Mouse (Mus musculus) midbrain, postnatal 0 days (tissue): ENCODE measurements around the gene Jph4. TPM values are rescaled to one million over a fixed set of nuclear protein-coding genes. Genes with fewer than 3 reads are reported as not detected.

Experiments
- ATAC-seq: fragments of 200-750 bp; cut with Nextera tagmentation; 2 replicates; pipeline ENCODE4 v1.8.0; 2017; ENCODE audit warnings: moderate number of reproducible peaks, mild to moderate bottlenecking, moderate TSS enrichment, moderate library complexity; ENCODE audit not compliant: low FRiP score
- DNase-seq: peaks from one replicate; pipeline ENCODE4 v3.0.0-alpha.2; 2015; ENCODE audit warnings: low spot score
- H3K27ac ChIP-seq: fragments of 300-500 bp; sonication (generic); 2 replicates; pipeline ENCODE4 v1.5.1; 2014; ENCODE audit warnings: low read depth, mild to moderate bottlenecking, low read length, mixed read lengths
- H3K27me3 ChIP-seq: fragments of 300-500 bp; sonication (generic); 2 replicates; pipeline ENCODE4 v1.6.1; 2014; ENCODE audit warnings: low read length, control low read depth, mixed read lengths; ENCODE audit not compliant: insufficient read depth
- H3K36me3 ChIP-seq: fragments of 300-500 bp; sonication (generic); 2 replicates; pipeline ENCODE4 v1.6.1; 2014; ENCODE audit warnings: low read length, control low read depth, mixed read lengths; ENCODE audit not compliant: insufficient read depth
- H3K4me1 ChIP-seq: fragments of 300-500 bp; sonication (generic); 2 replicates; pipeline ENCODE4 v1.6.1; 2014; ENCODE audit warnings: mild to moderate bottlenecking, control low read depth, antibody characterized with exemption, low read length, mixed read lengths; ENCODE audit not compliant: insufficient read depth
- H3K4me2 ChIP-seq: fragments of 300-500 bp; sonication (generic); 2 replicates; pipeline ENCODE4 v1.6.1; 2014; ENCODE audit warnings: low read depth, mild to moderate bottlenecking, low read length, mixed read lengths; ENCODE audit not compliant: poor library complexity, severe bottlenecking
- H3K4me3 ChIP-seq: fragments of 300-500 bp; sonication (generic); 2 replicates; pipeline ENCODE4 v1.5.1; 2014; ENCODE audit warnings: low read depth, mild to moderate bottlenecking, low read length, moderate library complexity
- H3K9ac ChIP-seq: fragments of 300-500 bp; sonication (generic); replicated peaks from 2 replicates; pipeline ENCODE4 v1.6.1; 2014; ENCODE audit warnings: mild to moderate bottlenecking, low read length, moderate library complexity, mixed read lengths; ENCODE audit not compliant: poor library complexity, severe bottlenecking
- H3K9me3 ChIP-seq: fragments of 300-500 bp; sonication (generic); 2 replicates; pipeline ENCODE4 v1.6.1; 2016; ENCODE audit warnings: low read length, control low read depth
- CTCF ChIP-seq: IDR thresholded peaks from 2 replicates; pipeline ENCODE4 v1.5.1; 2016; ENCODE audit warnings: antibody characterized with exemption, mild to moderate bottlenecking
- WGBS: fragments of 180-500 bp; shearing (Covaris S2); extraction: QIAGEN DNeasy Blood & Tissue Kit; methylation state at CpG from one replicate; pipeline ENCODE4 v1.1.7; 2014; 5-methylcytosine and 5-hydroxymethylcytosine counted together
- polyA plus RNA-seq: library from polyadenylated mRNA; unstranded; fragments of >200 nt; fragmentation: Nextera tagmentation; extraction: Ambion mirVana; gene quantifications from 2 replicates; pipeline ENCODE4 v1.2.1, GENCODE M21; 2015
- total RNA-seq: library from RNA; depleted of rRNA; stranded (reverse); fragments of >200 nt; gene quantifications from 2 replicates; pipeline ENCODE4 v1.2.3, GENCODE M21; 2014

The Jph4 gene
- total and polyA plus RNA-seq, 2 experiments from 2014 or later = 45.1 to 182 TPM

DNA sequence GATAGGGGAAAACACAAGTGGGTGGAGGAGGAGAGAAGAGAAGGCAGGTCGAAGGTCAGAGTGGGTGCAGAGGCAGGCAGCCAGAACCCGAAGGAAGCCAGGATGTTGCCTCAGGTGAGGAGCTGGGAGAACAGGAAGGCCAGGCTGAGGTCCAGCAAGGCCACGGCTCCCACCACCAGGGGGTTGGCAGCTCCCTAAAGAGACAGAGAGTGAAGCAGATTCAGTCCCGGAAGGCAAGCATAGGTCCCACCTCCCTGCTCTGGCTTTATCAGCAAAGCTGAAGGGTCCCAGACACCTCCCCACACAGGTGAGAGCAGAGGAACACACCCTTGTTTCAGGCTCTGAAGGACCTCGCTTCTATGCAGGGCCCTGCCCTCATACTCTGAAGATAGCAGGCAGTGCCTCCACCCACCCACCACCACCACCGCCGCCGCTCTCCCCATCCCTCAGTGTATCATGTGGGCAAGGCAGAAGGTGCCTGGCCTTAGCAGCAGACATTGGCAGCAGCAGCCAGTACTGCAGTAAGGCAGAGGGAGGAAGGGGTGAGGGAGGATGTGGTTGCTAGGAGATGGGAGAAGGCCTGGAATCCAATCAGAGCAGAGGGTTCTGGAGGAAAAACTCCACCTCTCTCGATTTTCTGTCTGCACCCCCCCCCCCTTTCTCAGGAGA lies 8.4 kb downstream of the Jph4 start:
- Histone ChIP-seq H3K36me3 (peaks cover 5% of the 10 kb centered on the region), H3K4me2 (peak overlapping the region; percentile 32), H3K9ac (peak overlapping the region; percentile 39; the same call in 1 of the 2 replicates), H3K27me3 (no peaks in the 10 kb centered on the region), H3K9me3 (no peaks in the 10 kb centered on the region), H3K27ac (peak overlapping the region; percentile 88), H3K4me1 (peaks cover 32% of the 10 kb centered on the region), H3K4me3 (no peak overlapping the region)
- 23% methylated on average over 9 of the region's 9 CpGs for WGBS
- ATAC-seq = peak; percentile 82
- peak; percentile 91 for DNase-seq
- peak; percentile 35; the same call in 1 of the 2 replicates for TF ChIP-seq CTCF

DNA sequence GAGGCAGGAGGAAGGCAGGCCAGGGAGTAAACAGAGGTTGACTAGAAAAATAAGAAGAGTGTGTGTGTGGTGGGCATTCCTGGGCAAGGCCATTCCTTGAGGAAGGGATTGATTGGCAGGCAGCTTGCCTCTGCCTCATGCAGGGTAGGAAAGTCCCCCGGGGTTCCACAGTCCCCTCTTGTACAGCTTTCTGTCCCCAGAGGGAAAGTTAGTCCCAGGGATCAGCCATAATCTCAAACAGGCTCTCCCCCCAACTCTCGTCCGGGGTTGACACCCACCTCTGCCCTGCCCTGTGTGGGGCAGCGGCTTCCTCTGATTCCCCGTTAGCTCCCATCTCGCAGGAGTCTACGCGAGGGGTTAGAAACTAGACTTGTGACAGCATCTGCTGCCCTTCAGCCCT lies 9.7 kb downstream of the Jph4 start:
- WGBS = 59% methylated on average over 8 of the region's 8 CpGs
- DNase-seq (no peak), ATAC-seq (no peak)
- no peaks in the 10 kb centered on the region for H3K27me3 ChIP-seq
- no peak overlapping the region for H3K4me2 ChIP-seq
- peaks cover 24% of the 10 kb centered on the region for H3K4me1 ChIP-seq
- TF ChIP-seq CTCF = no peak
- H3K9ac ChIP-seq = no peak overlapping the region
- peak overlapping the region; percentile 77; the same call in 1 of the 2 replicates for H3K27ac ChIP-seq
- no peaks in the 10 kb centered on the region for H3K9me3 ChIP-seq
- no peaks in the 10 kb centered on the region for H3K36me3 ChIP-seq
- H3K4me3 ChIP-seq = no peak overlapping the region

DNA sequence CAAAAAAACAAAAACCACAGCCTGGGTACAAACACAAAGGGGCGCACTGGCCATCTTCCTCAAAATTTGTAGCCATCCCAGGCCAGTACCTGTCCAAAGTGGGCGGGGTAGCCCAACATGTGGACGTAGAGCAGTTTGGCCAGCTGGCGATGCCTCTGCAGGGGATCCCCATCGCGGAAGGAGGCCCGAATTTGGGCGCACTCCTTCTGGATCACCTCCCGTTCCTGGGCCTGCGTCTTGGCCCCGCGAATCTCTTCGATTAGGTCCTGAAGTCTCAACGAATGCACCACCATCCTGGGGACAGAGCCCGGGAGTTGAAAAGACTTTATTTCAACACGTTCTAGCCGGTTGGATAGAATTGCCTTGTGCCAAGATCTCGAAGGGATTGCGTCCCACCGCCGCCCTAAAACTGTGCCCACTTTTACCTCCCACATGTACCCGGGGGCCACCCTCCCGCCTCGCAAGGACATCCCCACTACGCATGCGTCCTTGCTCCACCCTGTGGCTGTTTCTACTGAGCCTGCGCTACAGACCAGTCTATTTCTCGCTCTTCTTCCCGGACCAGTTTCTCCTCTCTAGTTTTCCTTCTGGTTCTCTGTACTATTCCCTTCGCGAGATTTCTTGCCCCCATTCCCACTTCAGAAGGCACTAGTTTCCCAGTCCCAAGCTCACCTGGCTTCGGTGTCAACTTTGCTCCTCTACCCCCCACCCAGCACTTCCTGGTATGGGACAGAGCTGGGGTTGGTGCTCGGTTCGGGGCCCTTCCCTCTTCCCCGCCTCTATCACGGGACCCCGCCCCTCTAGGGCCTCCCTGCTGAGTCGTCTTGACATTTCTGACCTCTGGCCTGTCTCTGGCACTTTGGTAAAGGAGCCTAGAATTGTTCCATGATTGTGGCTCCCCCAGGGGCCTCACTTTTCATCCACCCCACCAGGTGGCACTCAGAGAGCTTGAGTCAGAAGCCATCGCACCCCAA lies 10.6 kb downstream of the Jph4 start, which contains the start of gene Ap1g2:
Ap1g2 (minus strand) TSS at position 758 of the 974 bp plus-strand sequence.
- Histone ChIP-seq H3K9ac (peak within 1 kb of the TSS; percentile 66), H3K4me3 (peak within 1 kb of the TSS; percentile 39), H3K4me1 (peaks cover 24% of the 10 kb centered on the region), H3K27ac (peak within 1 kb of the TSS; percentile 77), H3K36me3 (no peaks in the 10 kb centered on the region), H3K4me2 (peak within 1 kb of the TSS; percentile 90), H3K9me3 (no peaks in the 10 kb centered on the region), H3K27me3 (no peaks in the 10 kb centered on the region)
- ATAC-seq (peak; percentile 32; the same call in 1 of the 2 replicates), DNase-seq (peak; percentile 89)
- under 1% methylated on average over 39 of the region's 39 CpGs for WGBS
- TF ChIP-seq CTCF = peak; percentile 59

DNA sequence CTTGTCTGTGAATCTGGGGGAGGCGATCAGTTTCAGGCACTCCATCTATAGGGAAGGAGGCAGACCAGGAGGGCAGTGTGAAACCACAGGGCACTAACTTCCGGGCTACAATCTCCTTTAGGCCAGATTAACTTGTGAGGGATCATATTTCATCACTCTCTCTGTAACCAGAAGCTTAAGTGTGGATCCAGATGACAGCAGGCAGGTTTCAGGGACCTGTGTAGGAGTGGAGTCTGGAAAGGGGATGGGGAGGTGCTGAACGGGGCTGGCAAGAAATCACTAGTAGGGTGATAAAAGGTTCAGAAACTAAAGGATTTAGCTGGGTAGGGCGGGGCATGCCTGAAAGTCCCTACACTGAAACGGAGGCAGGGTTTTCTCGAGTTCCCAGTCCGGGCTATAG lies 11.3 kb downstream of the Jph4 start:
- no peak for ATAC-seq
- peaks cover 21% of the 10 kb centered on the region for H3K4me1 ChIP-seq

DNA sequence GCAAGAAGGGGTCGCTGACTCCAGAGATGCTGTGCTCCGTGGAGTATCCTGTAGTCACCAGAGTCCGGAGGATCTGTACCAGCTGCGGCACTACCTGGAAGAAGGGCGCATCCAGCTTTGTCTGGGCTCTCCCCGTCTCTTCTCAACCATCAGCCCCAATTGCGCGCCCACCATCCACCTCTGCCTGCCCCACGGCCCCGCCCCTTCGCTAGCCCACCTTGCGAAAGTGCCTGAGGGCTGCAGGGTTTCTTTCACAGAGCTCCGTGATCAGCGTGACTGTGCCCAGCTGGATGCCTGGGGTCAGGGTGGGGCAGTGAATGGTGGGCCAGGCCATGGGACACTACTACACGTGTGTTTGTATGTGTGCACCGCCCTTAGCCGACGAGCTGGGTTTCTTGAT lies 12.4 kb downstream of the Jph4 start:
- WGBS = 87% methylated on average over 18 of the region's 18 CpGs
- Histone ChIP-seq H3K36me3 (0 out of 2 replicates have a peak, but pooled peaks cover 5% of the 10 kb centered on the region), H3K27ac (no peak overlapping the region), H3K4me2 (no peak overlapping the region), H3K9me3 (no peaks in the 10 kb centered on the region), H3K4me1 (peaks cover 16% of the 10 kb centered on the region), H3K27me3 (no peaks in the 10 kb centered on the region), H3K9ac (no peak overlapping the region), H3K4me3 (no peak overlapping the region)
- no peak for TF ChIP-seq CTCF
- ATAC-seq (no peak), DNase-seq (no peak)

More for the DNA sequence above, 11.3 kb downstream of the Jph4 start:
- H3K4me2 ChIP-seq = peak overlapping the region; percentile 90
- H3K36me3 ChIP-seq = 0 out of 2 replicates have a peak, but pooled peaks cover 2% of the 10 kb centered on the region
- peak overlapping the region; percentile 39; the same call in 1 of the 2 replicates for H3K4me3 ChIP-seq
- no peaks in the 10 kb centered on the region for H3K9me3 ChIP-seq
- no peaks in the 10 kb centered on the region for H3K27me3 ChIP-seq
- no peak for DNase-seq
- peak overlapping the region; percentile 77 for H3K27ac ChIP-seq
- TF ChIP-seq CTCF = no peak
- WGBS = 4% methylated on average over 7 of the region's 7 CpGs
- H3K9ac ChIP-seq = peak overlapping the region; percentile 66
